Mouse (Mus musculus) megakaryocyte, embryonic 14.5 days (primary cell): ENCODE measurements around the gene Rbm46.

Experiments used
- FLI1 ChIP-seq: IDR thresholded peaks from 2 replicates; pipeline ENCODE4 v1.6.1; 2012; ENCODE audit warnings: low read length, inconsistent platforms, mixed read lengths
- GATA1 ChIP-seq: IDR thresholded peaks from 3 replicates; pipeline ENCODE4 v1.6.1; 2012; ENCODE audit warnings: mixed read lengths, low read length, inconsistent platforms, borderline replicate concordance

GRCm38 (mm10) chr3:82857414-82858077 is 18.7 kb downstream of the Rbm46 start:
- TF ChIP-seq GATA1 (no peak), FLI1 (no peak)
